37 mouse cellular contexts compared by ENCODE assay signal in the genomic region with DNA sequence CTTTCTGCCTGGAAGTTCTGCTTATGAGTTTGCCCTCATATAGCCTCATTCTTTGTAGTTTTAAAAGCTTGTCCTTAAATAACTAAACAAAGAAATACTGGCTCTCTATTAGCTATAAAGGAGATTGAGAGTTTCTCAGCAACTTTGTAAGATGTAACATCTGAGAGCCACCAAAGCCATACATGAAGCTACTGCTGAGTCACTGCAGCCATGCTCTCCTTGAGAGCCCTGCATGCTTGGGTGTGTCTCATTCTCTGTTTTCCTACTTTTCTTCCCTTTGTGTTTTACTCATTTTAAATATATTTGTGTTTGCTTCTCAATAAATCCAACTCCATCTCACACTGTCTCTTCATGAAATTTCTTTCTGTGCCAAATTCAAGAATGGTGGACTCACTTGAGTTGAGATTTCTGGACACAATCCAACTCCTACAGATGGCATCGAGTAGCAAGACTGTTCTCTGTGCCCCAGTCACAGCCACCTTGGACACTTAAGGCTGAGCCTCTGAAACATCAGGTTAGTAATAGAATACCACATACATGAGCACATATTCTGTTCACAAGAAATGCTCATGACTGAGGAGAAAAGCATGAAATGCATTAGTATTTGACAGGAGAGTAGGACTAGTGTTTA. TPM values are rescaled to one million over a fixed set of nuclear protein-coding genes. Genes with fewer than 3 reads are reported as not detected.
DNase-seq lines count a peak whose midpoint lies in the region; ATAC-seq and TF ChIP-seq lines count a peak whose summit lies in the region.
"Had no signal": no experiment of that assay in that cellular context is flagged by ENCODE, and none has a peak within 500 bp of the region (broad histone marks: within the 10 kb centered on the region; RNA-seq: fewer than 3 reads in every experiment).

No protein-coding gene starts in this region.

- H3K36me3 ChIP-seq in hindbrain, postnatal 0 days (ENCODE audit: insufficient read depth, low read length): no peaks in the 10 kb centered on the region
- no peaks in the 10 kb centered on the region for H3K36me3 ChIP-seq in hindbrain, embryonic 16.5 days (ENCODE audit: control insufficient read depth, insufficient read depth, low read length)
- H3K36me3 ChIP-seq: embryonic facial prominence, embryonic 12.5 days; forebrain, embryonic 10.5 days; forebrain, embryonic 15.5 days; heart, embryonic 12.5 days; hindbrain, embryonic 13.5 days; limb, embryonic 10.5 days; limb, embryonic 15.5 days; midbrain, embryonic 10.5 days; midbrain, embryonic 15.5 days; neural tube, embryonic 15.5 days; stomach, embryonic 15.5 days had no signal

- H3K27me3 ChIP-seq in hindbrain, postnatal 0 days (ENCODE audit: insufficient read depth, low read length): no peaks in the 10 kb centered on the region
- H3K27me3 ChIP-seq in hindbrain, embryonic 16.5 days (replicated peaks; ENCODE audit: control insufficient read depth, insufficient read depth, low read length): no peaks in the 10 kb centered on the region
- H3K27me3 ChIP-seq: embryonic facial prominence, embryonic 12.5 days; forebrain, embryonic 15.5 days; heart, embryonic 12.5 days; hindbrain, embryonic 13.5 days; limb, embryonic 15.5 days; midbrain, embryonic 15.5 days; neural tube, embryonic 15.5 days; stomach, embryonic 15.5 days had no signal

- no peak overlapping the region for H3K4me3 ChIP-seq in hindbrain, postnatal 0 days (ENCODE audit: low read length)
- no peak overlapping the region for H3K4me3 ChIP-seq in hindbrain, embryonic 16.5 days (ENCODE audit: low read length)
- H3K4me3 ChIP-seq: embryonic facial prominence, embryonic 12.5 days; forebrain, embryonic 10.5 days; forebrain, embryonic 15.5 days; heart, embryonic 12.5 days; hindbrain, embryonic 13.5 days; limb, embryonic 10.5 days; limb, embryonic 15.5 days; midbrain, embryonic 10.5 days; midbrain, embryonic 15.5 days; neural tube, embryonic 15.5 days; stomach, embryonic 15.5 days had no signal

- no peak overlapping the region for H3K4me2 ChIP-seq in hindbrain, postnatal 0 days (ENCODE audit: low read depth, low read length)
- no peak overlapping the region for H3K4me2 ChIP-seq in hindbrain, embryonic 16.5 days (ENCODE audit: low read length)
- H3K4me2 ChIP-seq: embryonic facial prominence, embryonic 12.5 days; forebrain, embryonic 15.5 days; heart, embryonic 12.5 days; hindbrain, embryonic 13.5 days; limb, embryonic 15.5 days; lung, embryonic 14.5 days; midbrain, embryonic 15.5 days; neural tube, embryonic 15.5 days; stomach, embryonic 15.5 days had no signal

- no peaks in the 10 kb centered on the region for H3K4me1 ChIP-seq in hindbrain, postnatal 0 days (ENCODE audit: insufficient read depth, low read length)
- no peaks in the 10 kb centered on the region for H3K4me1 ChIP-seq in hindbrain, embryonic 16.5 days (ENCODE audit: control insufficient read depth, insufficient read depth, low read depth, low read length)
- H3K4me1 ChIP-seq: embryonic facial prominence, embryonic 12.5 days; forebrain, embryonic 10.5 days; forebrain, embryonic 15.5 days; hindbrain, embryonic 13.5 days; limb, embryonic 10.5 days; limb, embryonic 15.5 days; midbrain, embryonic 10.5 days; midbrain, embryonic 15.5 days; neural tube, embryonic 15.5 days; stomach, embryonic 15.5 days had no signal

- peak; percentile 56; the same call in 1 of the 2 replicates for ATAC-seq in cerebellum, adult (ENCODE audit: insufficient number of reproducible peaks, low FRiP score, low TSS enrichment)
- no peak for ATAC-seq in hindbrain, postnatal 0 days
- no peak for ATAC-seq in hindbrain, embryonic 16.5 days
- ATAC-seq: forebrain, embryonic 15.5 days; inflammation-experienced regulatory T-cells, adult 6 months; midbrain, embryonic 15.5 days had no signal

- DNase-seq in cerebellum, postnatal 25 days: no peak
- DNase-seq in hindbrain, postnatal 0 days (ENCODE audit: low spot score): peak; percentile 10
- DNase-seq in brain, adult 2 months (ENCODE audit: low read depth, low spot score): peak; percentile 56
- DNase-seq in right cerebral cortex, postnatal 10 days (ENCODE audit: low spot score in 2 of 2): no peak
- DNase-seq in retina, postnatal 1 day: no peak
- DNase-seq in urinary bladder, postnatal 25 days (ENCODE audit: low spot score): no peak
- DNase-seq: adrenal gland, postnatal 14 days; embryo, embryonic 11 days; gastrocnemius, postnatal 25 days; heart, adult 18-20 months; heart, postnatal 4 days; kidney, adult 11 months; kidney, postnatal 14 days; layer of hippocampus, adult 9-11 months; lung, embryonic 14.5 days; lung, postnatal 14 days; right cerebral cortex, postnatal 25 days; thymus, postnatal 14 days had no signal

- H3K9me3 ChIP-seq in hindbrain, postnatal 0 days (ENCODE audit: low read length): no peaks in the 10 kb centered on the region
- H3K9me3 ChIP-seq in hindbrain, embryonic 16.5 days (ENCODE audit: control insufficient read depth, low read length): no peaks in the 10 kb centered on the region
- H3K9me3 ChIP-seq: embryonic facial prominence, embryonic 12.5 days; forebrain, embryonic 10.5 days; forebrain, embryonic 15.5 days; heart, embryonic 12.5 days; hindbrain, embryonic 13.5 days; limb, embryonic 10.5 days; limb, embryonic 15.5 days; midbrain, embryonic 10.5 days; midbrain, embryonic 15.5 days; neural tube, embryonic 15.5 days; stomach, embryonic 15.5 days had no signal

- no peak overlapping the region for H3K27ac ChIP-seq in hindbrain, postnatal 0 days
- no peak overlapping the region for H3K27ac ChIP-seq in hindbrain, embryonic 16.5 days (ENCODE audit: low read depth, low read length)
- H3K27ac ChIP-seq: embryonic facial prominence, embryonic 12.5 days; forebrain, embryonic 10.5 days; forebrain, embryonic 15.5 days; hindbrain, embryonic 13.5 days; limb, embryonic 10.5 days; limb, embryonic 15.5 days; liver, embryonic 14.5 days; midbrain, embryonic 10.5 days; midbrain, embryonic 15.5 days; neural tube, embryonic 15.5 days; stomach, embryonic 15.5 days had no signal

- no peak for TF ChIP-seq CTCF in hindbrain, postnatal 0 days (IDR thresholded peaks at IDR 0.05; ENCODE audit: low read depth)

- WGBS in hindbrain, postnatal 0 days: 30% methylated on average over 1 of the region's 1 CpGs
- 67% methylated on average over 1 of the region's 1 CpGs for WGBS in hindbrain, embryonic 16.5 days

- H3K9ac ChIP-seq in hindbrain, postnatal 0 days (replicated peaks; ENCODE audit: low read length): no peak overlapping the region
- no peak overlapping the region for H3K9ac ChIP-seq in hindbrain, embryonic 16.5 days (ENCODE audit: low read depth, low read length)
- H3K9ac ChIP-seq: embryonic facial prominence, embryonic 12.5 days; forebrain, embryonic 15.5 days; heart, embryonic 12.5 days; hindbrain, embryonic 13.5 days; limb, embryonic 15.5 days; liver, embryonic 14.5 days; lung, embryonic 14.5 days; midbrain, embryonic 15.5 days; neural tube, embryonic 15.5 days; stomach, embryonic 15.5 days had no signal

RNA-seq across cellular contexts. Expression of gene Serpinb9b, which starts 0.7 kb away (rescaled TPM):
- not detected in 2 replicates for total RNA-seq in hindbrain, postnatal 0 days (2014; rRNA removed)
- 0.13 and 0.25 TPM in 2 replicates for polyA plus RNA-seq in hindbrain, postnatal 0 days (2015; fragmentation: Nextera tagmentation; extraction: Ambion mirVana)
- polyA plus RNA-seq in hindbrain, embryonic 16.5 days (2015; fragmentation: Nextera tagmentation; extraction: Ambion mirVana): 0.14 and 0.17 TPM in 2 replicates
- total RNA-seq: gastrocnemius, adult 18-20 months; gastrocnemius, postnatal 25 days; left cerebral cortex, postnatal 10 days had no signal
- polyA plus RNA-seq: forebrain, embryonic 10.5 days; kidney, embryonic 14.5 days; limb, embryonic 10.5 days; midbrain, embryonic 10.5 days; stomach, embryonic 15.5 days had no signal

RNA-seq across cellular contexts. Expression of gene Serpinb9, which starts 23.5 kb away (rescaled TPM):
- total RNA-seq in hindbrain, postnatal 0 days (2014; rRNA removed): 3.8 and 4.4 TPM in 2 replicates
- 3.4 and 3.8 TPM in 2 replicates for polyA plus RNA-seq in hindbrain, postnatal 0 days (2015; fragmentation: Nextera tagmentation; extraction: Ambion mirVana)
- 2.4 and 3.1 TPM in 2 replicates for polyA plus RNA-seq in hindbrain, embryonic 16.5 days (2015; fragmentation: Nextera tagmentation; extraction: Ambion mirVana)

RNA-seq across cellular contexts. Expression of gene Serpinb1b, which starts 51.8 kb away (rescaled TPM):
- 11.2 and 14.2 TPM in 2 replicates for total RNA-seq in hindbrain, postnatal 0 days (2014; rRNA removed)
- polyA plus RNA-seq in hindbrain, postnatal 0 days (2015; fragmentation: Nextera tagmentation; extraction: Ambion mirVana): 30.6 and 37.9 TPM in 2 replicates
- 26.4 and 34.9 TPM in 2 replicates for polyA plus RNA-seq in hindbrain, embryonic 16.5 days (2015; fragmentation: Nextera tagmentation; extraction: Ambion mirVana)
- total RNA-seq: gastrocnemius, adult 18-20 months; gastrocnemius, postnatal 25 days; heart, adult 18-20 months; heart, postnatal 4 days had no signal
- polyA plus RNA-seq: forebrain, embryonic 10.5 days; heart, embryonic 12.5 days; heart, postnatal 0 days; kidney, embryonic 14.5 days; limb, embryonic 10.5 days; liver, embryonic 14.5 days had no signal

Comparison
In these comparisons a context has a peak if more than half of its experiments do, and no peak if none do; other contexts are left out.
1. DNase-seq: peak in hindbrain, postnatal 0 days (single experiment) and brain, adult 2 months (single experiment); none in cerebellum, postnatal 25 days (0 of 2), right cerebral cortex, postnatal 10 days (0 of 2), retina, postnatal 1 day (single experiment) and urinary bladder, postnatal 25 days (single experiment).